In genomic region chr5:123136361-123137043, GRCm38 (mm10) we compare ENCODE assay signal across 8 mouse cellular contexts. TPM values are rescaled to one million over a fixed set of nuclear protein-coding genes. Genes with fewer than 3 reads are reported as not detected.
A peak's percentile ranks its signal among the peaks of the same experiment; 100 is the strongest.
DNase-seq lines count a peak whose midpoint lies in the region; ATAC-seq and TF ChIP-seq lines count a peak whose summit lies in the region.

No protein-coding gene starts in this region.

- peak overlapping the region; percentile 99 for H3K4me2 ChIP-seq in kidney, embryonic 15.5 days
- H3K4me2 ChIP-seq in liver, embryonic 12.5 days: peak overlapping the region; percentile 100

- peak; percentile 98 for DNase-seq in 3T3-L1 (ENCODE audit: low read depth, low spot score)
- peak; percentile 95 to 98 for DNase-seq in adrenal gland, postnatal 36 days
- DNase-seq in heart, adult 9 months (ENCODE audit: low spot score in 2 of 2): peak; percentile 97
- DNase-seq in neural tube, embryonic 10.5 days (ENCODE audit: extremely low spot score, low spot score): peak; percentile 75
- peak; percentile 88 for DNase-seq in testis, postnatal 14 days (ENCODE audit: low spot score)

- ATAC-seq in kidney, embryonic 15.5 days (replicated peaks; ENCODE audit: low FRiP score): peak; percentile 43
- ATAC-seq in liver, embryonic 12.5 days: peak; percentile 72

- WGBS in kidney, embryonic 15.5 days: under 1% methylated on average over 13 of the region's 13 CpGs
- WGBS in liver, embryonic 12.5 days (ENCODE audit: insufficient replicate concordance): under 1% methylated on average over 13 of the region's 13 CpGs

- peak overlapping the region; percentile 40 for H3K9ac ChIP-seq in kidney, embryonic 15.5 days
- peak overlapping the region; percentile 99 for H3K9ac ChIP-seq in liver, embryonic 12.5 days

- TF ChIP-seq CTCF in embryonic fibroblast, embryonic 13.5 days (IDR thresholded peaks at IDR 0.05; ENCODE audit: borderline replicate concordance, insufficient read depth, low read length): no peak

- peak overlapping the region; percentile 29 for H3K4me3 ChIP-seq in embryonic fibroblast, embryonic 13.5 days (ENCODE audit: insufficient read depth, low read length)
- peak overlapping the region; percentile 65 for H3K4me3 ChIP-seq in kidney, embryonic 15.5 days (replicated peaks)
- H3K4me3 ChIP-seq in liver, embryonic 12.5 days: peak overlapping the region; percentile 98

- peak overlapping the region; percentile 100 for H3K27ac ChIP-seq in embryonic fibroblast, embryonic 13.5 days (ENCODE audit: insufficient read depth, low read length)
- peak overlapping the region; percentile 100 for H3K27ac ChIP-seq in kidney, embryonic 15.5 days
- peak overlapping the region; percentile 100 for H3K27ac ChIP-seq in liver, embryonic 12.5 days

- TF ChIP-seq POLR2A in embryonic fibroblast, embryonic 13.5 days (IDR thresholded peaks at IDR 0.05; ENCODE audit: low read depth, low read length): peak; percentile 63

- no peaks in the 10 kb centered on the region for H3K9me3 ChIP-seq in kidney, embryonic 15.5 days (replicated peaks)
- H3K9me3 ChIP-seq in liver, embryonic 12.5 days (replicated peaks): no peaks in the 10 kb centered on the region

- H3K27me3 ChIP-seq in kidney, embryonic 15.5 days: no peaks in the 10 kb centered on the region
- H3K27me3 ChIP-seq in liver, embryonic 12.5 days (replicated peaks): peaks cover 2% of the 10 kb centered on the region; the same call in 1 of the 2 replicates

- peaks cover 11% of the 10 kb centered on the region for H3K4me1 ChIP-seq in embryonic fibroblast, embryonic 13.5 days (ENCODE audit: control insufficient read depth, insufficient read depth, low read length)
- peaks cover 70% of the 10 kb centered on the region for H3K4me1 ChIP-seq in kidney, embryonic 15.5 days
- H3K4me1 ChIP-seq in liver, embryonic 12.5 days: peaks cover 86% of the 10 kb centered on the region

- peaks cover 15% of the 10 kb centered on the region for H3K36me3 ChIP-seq in kidney, embryonic 15.5 days
- peaks cover 24% of the 10 kb centered on the region for H3K36me3 ChIP-seq in liver, embryonic 12.5 days

RNA-seq across cellular contexts. Expression of gene Rhof, which starts 4.0 kb away (rescaled TPM):
- 1 to 10 TPM; 1.2 to 1.4 TPM for total RNA-seq in adrenal gland, postnatal 36 days (2021)
- 2.3 and 2.4 TPM in 2 replicates for polyA plus RNA-seq in embryonic fibroblast, embryonic 13.5 days (2011; ENCODE audit: insufficient read length, low read depth, missing spikeins)
- 3.0 and 3.6 TPM in 2 replicates for polyA plus RNA-seq in kidney, embryonic 15.5 days (2015; fragmentation: Nextera tagmentation; extraction: Ambion mirVana)
- polyA plus RNA-seq in liver, embryonic 12.5 days (2016; fragmentation: Nextera tagmentation; extraction: Ambion mirVana): 3.9 and 4.8 TPM in 2 replicates

RNA-seq across cellular contexts. Expression of gene Setd1b, which starts 5.5 kb away (rescaled TPM):
- total RNA-seq in adrenal gland, postnatal 36 days (2021): 10 to 100 TPM; 24.9 to 26.0 TPM
- 12.4 and 15.1 TPM in 2 replicates for polyA plus RNA-seq in embryonic fibroblast, embryonic 13.5 days (2011; ENCODE audit: insufficient read length, low read depth, missing spikeins)
- polyA plus RNA-seq in kidney, embryonic 15.5 days (2015; fragmentation: Nextera tagmentation; extraction: Ambion mirVana): 11.0 and 11.1 TPM in 2 replicates
- polyA plus RNA-seq in liver, embryonic 12.5 days (2016; fragmentation: Nextera tagmentation; extraction: Ambion mirVana): 6.0 and 6.1 TPM in 2 replicates

RNA-seq across cellular contexts. Expression of gene Psmd9, which starts 32.7 kb away (rescaled TPM):
- 10 to 100 TPM; 23.4 to 31.5 TPM for total RNA-seq in adrenal gland, postnatal 36 days (2021)
- polyA plus RNA-seq in embryonic fibroblast, embryonic 13.5 days (2011; ENCODE audit: insufficient read length, low read depth, missing spikeins): 23.0 and 28.4 TPM in 2 replicates
- 82.5 and 90.5 TPM in 2 replicates for polyA plus RNA-seq in kidney, embryonic 15.5 days (2015; fragmentation: Nextera tagmentation; extraction: Ambion mirVana)
- 77.4 and 77.8 TPM in 2 replicates for polyA plus RNA-seq in liver, embryonic 12.5 days (2016; fragmentation: Nextera tagmentation; extraction: Ambion mirVana)

RNA-seq across cellular contexts. Expression of gene Hpd, which starts 46.0 kb away (rescaled TPM):
- total RNA-seq in adrenal gland, postnatal 36 days (2021): 1 to 10 TPM; 1.6 to 2.4 TPM
- polyA plus RNA-seq in embryonic fibroblast, embryonic 13.5 days (2011; ENCODE audit: insufficient read length, low read depth, missing spikeins): not detected in 2 replicates
- 0.99 and 1.5 TPM in 2 replicates for polyA plus RNA-seq in kidney, embryonic 15.5 days (2015; fragmentation: Nextera tagmentation; extraction: Ambion mirVana)
- 5.9 and 6.1 TPM in 2 replicates for polyA plus RNA-seq in liver, embryonic 12.5 days (2016; fragmentation: Nextera tagmentation; extraction: Ambion mirVana)

Comparison
In these comparisons a context has a peak if more than half of its experiments do, and no peak if none do; other contexts are left out.
1. Peak in every context shown above with its lines: DNase-seq, ATAC-seq, H3K4me3 ChIP-seq and H3K27ac ChIP-seq.
2. H3K4me3 ChIP-seq: peak in every context shown above with its lines; median percentile 98 in liver, embryonic 12.5 days; 65 in kidney, embryonic 15.5 days; 29 in embryonic fibroblast, embryonic 13.5 days.